Mouse (Mus musculus) MEL (cell line): ENCODE data around the gene Zfyve26.

Source experiments
- BHLHE40 ChIP-seq: IDR thresholded peaks from 2 replicates; pipeline ENCODE4 v1.6.1; 2012; ENCODE audit warnings: low read depth, mild to moderate bottlenecking, inconsistent platforms, low read length, improper control_type of control experiment, borderline replicate concordance
- CHD2 ChIP-seq: IDR thresholded peaks from 2 replicates; pipeline ENCODE4 v1.6.1; 2011; ENCODE audit warnings: low read length, improper control_type of control experiment
- CTCF ChIP-seq, 3 experiments: IDR thresholded peaks in 2 of 3; conservative IDR thresholded peaks in 1 of 3; 2 replicates each; pipeline ENCODE4 v1.5.1; 2011 to 2012; ENCODE audit warnings: low read length in 3 of 3, low read depth in 2 of 3, mild to moderate bottlenecking in 2 of 3, improper control_type of control experiment in 1 of 3, inconsistent platforms in 1 of 3, mixed read lengths in 1 of 3, moderate library complexity in 1 of 3; ENCODE audit not compliant: control insufficient read depth in 1 of 3, insufficient read depth in 1 of 3, poor library complexity in 1 of 3, severe bottlenecking in 1 of 3
- EP300 ChIP-seq, 2 experiments: IDR thresholded peaks; 2 replicates each; pipeline ENCODE4 v1.6.1; 2011; ENCODE audit warnings: improper control_type of control experiment in 2 of 2, low read length in 2 of 2, low read depth in 1 of 2, mild to moderate bottlenecking in 1 of 2
- GATA1 ChIP-seq: IDR thresholded peaks from 2 replicates; pipeline ENCODE4 v1.6.1; 2011; ENCODE audit warnings: low read depth, low read length, improper control_type of control experiment
- POLR2A ChIP-seq, 2 experiments: IDR thresholded peaks; 2 replicates each; pipeline ENCODE4 v1.6.1; 2011 to 2012; ENCODE audit warnings: low read length in 2 of 2, mild to moderate bottlenecking in 2 of 2, control low read depth in 1 of 2, improper control_type of control experiment in 1 of 2, low read depth in 1 of 2, moderate library complexity in 1 of 2; ENCODE audit not compliant: control insufficient read depth in 1 of 2, insufficient read depth in 1 of 2, poor library complexity in 1 of 2
- POLR2AphosphoS5 ChIP-seq: IDR thresholded peaks from 2 replicates; pipeline ENCODE4 v1.6.1; 2012; ENCODE audit warnings: low read depth, borderline replicate concordance, mild to moderate bottlenecking, inconsistent platforms, low read length, moderate library complexity, mixed read lengths
- RAD21 ChIP-seq: IDR thresholded peaks from 2 replicates; pipeline ENCODE4 v1.6.1; 2011; ENCODE audit warnings: mild to moderate bottlenecking, low read depth, low read length, improper control_type of control experiment
- SMC3 ChIP-seq: IDR thresholded peaks from 2 replicates; pipeline ENCODE4 v1.6.1; 2011; ENCODE audit warnings: low read depth, low read length, improper control_type of control experiment
- TCF12 ChIP-seq: IDR thresholded peaks from 2 replicates; pipeline ENCODE4 v1.6.1; 2014; ENCODE audit warnings: low read depth, mild to moderate bottlenecking, inconsistent platforms, low read length, improper control_type of control experiment, moderate library complexity

DNA sequence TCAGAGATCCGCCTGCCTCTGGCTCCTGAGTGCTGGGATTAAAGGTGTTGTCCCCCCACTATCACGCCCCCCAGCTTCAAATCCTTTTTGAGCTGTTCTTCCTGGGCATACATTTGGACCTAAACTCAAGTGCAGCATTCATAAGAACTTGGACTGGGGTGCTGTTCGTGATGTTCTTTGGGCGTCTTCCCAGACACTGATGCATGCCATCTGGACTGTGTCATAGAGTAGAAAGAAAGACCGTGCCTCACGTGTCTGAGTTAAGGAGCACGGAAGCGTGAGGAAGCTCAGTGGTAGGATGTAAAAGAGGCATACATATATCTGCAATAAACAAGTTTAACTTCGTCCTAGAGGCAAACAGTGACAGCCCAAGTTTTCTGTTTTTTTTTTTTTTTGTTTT is 5.7 kb upstream of the Zfyve26 start:
- no peak for TF ChIP-seq POLR2AphosphoS5
- no peak for TF ChIP-seq SMC3
- no peak for TF ChIP-seq BHLHE40
- no peak for TF ChIP-seq RAD21
- no peak for TF ChIP-seq CHD2
- TF ChIP-seq TCF12 = no peak
- TF ChIP-seq POLR2A (IDR thresholded peaks at IDR 0.05; ENCODE audit: control insufficient read depth in 1 of 2, insufficient read depth in 1 of 2, low read depth in 1 of 2, low read length in 2 of 2, poor library complexity in 1 of 2) = no peak
- no peak for TF ChIP-seq EP300 (IDR thresholded peaks at IDR 0.05; ENCODE audit: low read depth in 1 of 2, low read length in 2 of 2)
- TF ChIP-seq CTCF (IDR thresholded peaks at IDR 0.05 in 2 of 3, conservative IDR thresholded peaks at IDR 0.05 in 1 of 3; ENCODE audit: control insufficient read depth in 1 of 3, insufficient read depth in 1 of 3, low read depth in 2 of 3, low read length in 3 of 3, poor library complexity in 1 of 3, severe bottlenecking in 1 of 3) = no peak
- no peak for TF ChIP-seq GATA1
